Mouse (Mus musculus) kidney, adult 9 months (tissue): ENCODE results near the gene Alcam.

ENCODE experiments used
- DNase-seq: peaks from one replicate; pipeline ENCODE4 v3.0.0; 2022

Gene Alcam

GRCm38 (mm10) chr16:52453971-52454514, at the start of gene Alcam:
Gene Alcam, minus strand, starts transcription at chr16:52454074.
- peak; percentile 32 for DNase-seq

- no peak for DNase-seq
Observed at GRCm38 (mm10) chr16:52498757-52499335, 45.0 kb upstream of the Alcam start.

DNA sequence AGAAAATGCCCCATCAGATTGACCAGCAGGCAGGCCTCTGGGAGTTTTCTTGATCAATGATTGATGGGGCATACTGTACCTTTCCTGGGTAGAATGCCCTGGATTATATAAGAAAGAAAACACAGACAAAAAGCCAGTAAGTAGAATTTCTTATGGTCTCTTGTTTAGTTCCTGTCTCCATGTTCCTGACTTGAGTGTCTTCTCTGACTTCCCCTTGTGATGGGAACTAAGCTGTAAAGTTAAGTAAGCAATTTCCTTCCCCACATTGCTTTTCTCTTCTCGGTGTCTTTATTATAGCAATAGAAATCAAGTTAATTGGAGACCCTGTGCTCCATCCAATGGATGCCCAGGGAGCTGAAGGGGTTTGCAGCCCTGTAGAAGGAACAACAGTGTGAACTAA, 36.7 kb upstream of the Alcam start:
- no peak for DNase-seq

- no peak for DNase-seq
Observed at GRCm38 (mm10) chr16:52474235-52474634, 20.4 kb upstream of the Alcam start.

GRCm38 (mm10) chr16:52473089-52473488, 19.2 kb upstream of the Alcam start:
- no peak for DNase-seq

DNA sequence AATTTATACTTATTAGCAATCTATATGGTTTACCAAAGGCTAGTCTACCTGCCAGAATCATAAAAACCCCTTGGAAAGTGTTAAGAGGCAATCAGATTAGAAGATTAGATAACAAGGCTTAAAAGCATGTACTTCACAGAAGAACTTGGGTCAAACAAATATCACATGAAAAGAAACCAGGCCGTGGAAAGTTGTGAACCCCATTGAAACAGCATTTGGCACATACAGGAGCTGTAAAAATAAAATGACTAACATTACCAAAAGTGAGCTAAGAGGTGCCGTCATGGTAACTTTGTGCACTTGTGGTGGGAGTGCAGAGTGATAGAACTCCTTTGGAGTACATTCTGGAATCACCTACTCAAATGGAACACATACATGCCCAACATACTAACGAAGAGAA, 18.8 kb upstream of the Alcam start:
- DNase-seq, result no peak

GRCm38 (mm10) chr16:52472059-52472458, 18.2 kb upstream of the Alcam start:
- DNase-seq, result no peak

- DNase-seq, result no peak
Observed at GRCm38 (mm10) chr16:52470881-52471280, 17.0 kb upstream of the Alcam start.

DNA sequence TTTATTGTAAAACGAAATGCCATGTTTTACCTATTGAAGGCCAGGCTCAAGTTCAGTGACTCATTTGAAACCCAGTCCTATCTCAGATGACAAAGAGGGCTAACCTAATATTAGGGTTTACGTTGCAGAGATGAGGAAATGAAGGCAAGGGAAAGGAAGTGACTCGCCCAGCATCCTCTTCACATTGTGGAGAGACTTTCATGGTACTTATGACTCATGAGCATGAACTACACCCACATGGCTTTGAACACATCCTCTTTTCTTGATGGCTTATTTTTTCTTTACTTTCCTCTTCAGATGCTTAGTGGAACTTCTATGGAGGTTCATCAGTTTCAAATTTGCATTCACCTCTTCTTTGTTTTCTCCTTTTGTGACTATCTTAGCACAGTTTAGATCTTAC, 16.4 kb upstream of the Alcam start:
- no peak for DNase-seq

DNA sequence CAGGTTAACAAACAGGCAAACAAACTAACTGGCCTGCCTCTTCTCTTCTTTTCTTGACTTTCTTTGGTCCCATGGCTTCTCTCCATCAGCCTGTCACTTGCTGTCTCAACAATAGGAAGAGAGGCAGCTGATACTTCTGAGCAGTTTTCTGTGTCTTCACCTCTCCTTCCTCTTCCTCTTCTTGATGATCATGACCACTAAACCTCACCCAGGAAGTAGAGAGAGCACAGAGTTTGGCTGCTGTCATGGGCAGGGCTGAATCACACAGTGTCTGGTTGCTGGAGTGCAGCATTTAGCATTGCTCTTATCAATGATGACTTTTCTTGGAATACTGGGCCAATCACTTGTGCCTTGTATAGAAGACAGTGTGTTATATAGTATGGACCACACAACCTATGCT, 14.6 kb upstream of the Alcam start:
- DNase-seq, result no peak

DNA sequence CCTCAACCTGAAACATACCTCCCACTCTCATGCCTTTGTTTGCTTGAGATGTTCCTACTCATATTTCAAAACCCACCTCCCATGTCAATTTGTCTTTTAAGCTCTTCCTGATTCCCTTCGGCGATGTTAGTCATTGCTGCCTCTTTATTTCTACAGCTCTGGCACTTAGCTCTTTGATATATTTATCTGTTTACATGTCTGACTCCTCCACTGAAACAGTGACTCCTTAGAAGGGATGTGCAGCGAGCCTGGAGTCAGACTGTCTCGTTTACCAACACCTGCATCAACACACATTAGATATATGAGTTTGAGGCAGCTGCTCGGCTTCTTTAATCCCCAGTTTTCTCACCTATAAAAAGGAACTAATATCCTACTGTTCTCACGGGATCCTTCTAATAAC, 12.9 kb upstream of the Alcam start:
- DNase-seq, result no peak

- DNase-seq, result no peak
Observed at GRCm38 (mm10) chr16:52464597-52464996, 10.7 kb upstream of the Alcam start.

DNA sequence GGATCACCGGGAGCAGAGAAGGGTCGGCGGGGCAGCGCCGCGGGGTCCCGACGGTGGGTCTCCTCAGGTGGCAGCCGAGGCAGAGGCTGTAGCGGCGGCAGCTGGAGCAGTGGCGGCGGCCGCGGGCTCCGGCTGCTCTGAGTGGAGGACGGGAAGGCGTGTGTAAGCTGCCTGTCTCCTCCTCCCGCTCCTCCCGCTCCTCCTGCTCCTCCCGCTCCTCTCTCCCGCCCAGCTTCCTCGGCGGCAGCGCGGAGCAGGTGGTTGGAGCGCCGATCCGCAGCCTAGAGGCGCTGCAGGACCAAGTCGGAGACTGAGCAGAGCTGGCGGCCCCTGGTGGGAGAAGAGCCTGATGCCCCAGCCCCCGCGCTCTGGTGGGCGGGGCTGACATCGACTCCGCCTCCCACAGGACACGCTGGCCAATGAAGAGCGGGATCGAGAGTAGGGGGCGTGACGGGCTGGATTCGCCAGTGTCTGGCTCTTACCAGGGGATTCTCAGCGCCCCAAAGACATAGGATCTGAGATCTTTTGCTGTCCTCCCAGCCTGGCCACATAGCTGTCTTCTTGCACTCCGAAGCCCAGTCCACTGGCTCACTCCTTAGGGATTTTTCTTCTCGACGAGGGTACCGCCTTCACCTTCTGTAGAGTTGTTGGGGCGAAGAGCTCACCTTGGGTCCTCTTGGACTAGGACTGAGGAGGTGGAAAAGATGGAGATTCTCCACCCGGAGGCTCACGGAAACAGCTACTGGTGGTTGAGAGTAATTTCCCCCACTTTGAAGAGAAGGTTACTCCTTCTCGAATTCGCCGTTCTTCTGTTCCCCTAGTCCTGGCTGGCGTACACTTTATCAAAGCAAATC, 785 bp downstream of the Alcam start:
- peak; percentile 96 for DNase-seq

DNA sequence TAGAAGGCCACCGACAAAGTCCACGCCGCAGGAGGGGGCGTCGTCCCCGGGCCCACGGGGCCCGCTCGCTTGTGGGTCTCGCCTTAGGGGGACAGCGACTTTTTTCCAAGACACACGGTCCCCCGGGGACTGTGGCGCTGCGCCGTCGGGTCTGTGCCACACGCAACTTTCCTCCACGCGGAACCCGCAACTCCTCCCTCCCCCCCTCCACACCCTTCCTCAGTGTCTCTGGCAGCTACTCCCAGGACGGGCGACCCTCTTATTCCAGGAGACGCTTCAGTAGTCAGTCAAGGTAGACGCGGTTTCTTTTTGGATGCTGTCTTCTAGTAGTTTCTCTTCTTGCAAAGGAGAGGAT, 1.4 kb downstream of the Alcam start:
- DNase-seq, result no peak

DNA sequence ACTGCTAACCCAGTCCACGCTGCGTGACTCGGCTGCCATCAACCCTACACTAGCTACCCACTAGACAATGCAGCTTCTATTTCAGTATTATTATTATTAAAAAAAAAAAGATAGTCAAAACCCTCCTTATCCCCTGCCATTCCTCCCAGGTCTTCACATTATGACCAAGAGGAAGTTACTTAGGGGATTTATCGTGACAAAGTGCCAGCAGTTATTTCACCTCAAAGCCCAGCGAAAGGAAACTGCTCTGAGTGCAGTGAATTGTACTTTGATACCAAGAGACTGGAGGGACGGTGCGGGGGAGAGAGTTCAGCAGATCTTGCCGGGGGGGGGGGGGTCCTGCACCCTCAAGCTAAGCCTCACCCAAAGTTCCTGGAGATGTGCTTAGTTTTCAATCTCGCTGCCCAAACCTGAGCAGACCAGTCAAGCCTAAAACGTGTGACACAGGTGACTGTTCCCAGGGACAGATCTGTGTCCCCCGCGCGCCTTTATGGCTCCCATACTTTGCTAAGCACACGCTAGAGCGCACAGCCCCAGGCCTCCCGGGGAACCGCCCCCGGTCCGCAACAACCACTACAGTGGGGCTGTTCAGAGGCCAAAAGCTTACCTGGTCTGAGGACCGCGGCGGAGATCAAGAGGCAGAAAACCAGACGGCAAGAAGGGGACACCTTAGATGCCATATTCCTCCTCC, 1.9 kb downstream of the Alcam start:
- peak; percentile 15 for DNase-seq

GRCm38 (mm10) chr16:52451101-52451785, 2.6 kb downstream of the Alcam start:
- peak; percentile 11 for DNase-seq

- DNase-seq, result peak; percentile 23
Observed at GRCm38 (mm10) chr16:52450245-52451100, 3.4 kb downstream of the Alcam start.

DNA sequence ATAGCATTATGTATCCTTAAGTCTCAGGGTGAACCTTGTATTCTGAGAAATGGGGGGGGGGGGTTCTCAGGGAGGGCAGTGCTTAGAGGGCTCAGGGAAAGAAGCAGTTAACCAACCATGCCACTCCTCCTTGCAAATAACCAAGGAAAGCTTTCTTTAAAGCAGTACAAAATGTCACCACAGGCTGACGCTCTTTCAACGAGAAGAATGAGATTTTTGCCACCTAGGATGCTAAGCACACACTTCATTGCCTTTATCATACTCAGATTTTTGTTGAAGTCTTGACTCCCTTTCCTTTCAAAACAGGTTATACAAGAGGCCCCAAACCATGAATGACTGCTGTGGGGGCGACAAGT, 4.0 kb downstream of the Alcam start:
- no peak for DNase-seq

DNA sequence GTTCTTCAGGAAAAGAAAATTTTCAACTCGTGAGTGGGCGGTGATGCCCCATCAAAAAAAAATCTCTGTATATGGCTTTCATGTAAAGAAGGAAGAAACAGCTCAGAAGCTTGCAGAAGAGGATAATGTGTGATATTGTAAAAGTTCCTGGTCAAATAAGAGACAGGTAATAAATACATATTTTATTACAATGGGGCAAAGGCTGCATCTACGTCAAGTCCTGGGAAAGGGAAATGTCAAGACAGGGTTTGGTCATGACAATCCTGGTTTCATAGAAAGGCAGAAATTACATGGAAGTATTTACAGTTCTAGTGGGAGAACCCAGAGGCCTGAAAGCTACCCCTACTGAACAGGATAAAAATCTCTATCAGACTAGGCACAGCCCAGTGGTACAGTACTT, 7.9 kb downstream of the Alcam start:
- DNase-seq, result no peak

DNA sequence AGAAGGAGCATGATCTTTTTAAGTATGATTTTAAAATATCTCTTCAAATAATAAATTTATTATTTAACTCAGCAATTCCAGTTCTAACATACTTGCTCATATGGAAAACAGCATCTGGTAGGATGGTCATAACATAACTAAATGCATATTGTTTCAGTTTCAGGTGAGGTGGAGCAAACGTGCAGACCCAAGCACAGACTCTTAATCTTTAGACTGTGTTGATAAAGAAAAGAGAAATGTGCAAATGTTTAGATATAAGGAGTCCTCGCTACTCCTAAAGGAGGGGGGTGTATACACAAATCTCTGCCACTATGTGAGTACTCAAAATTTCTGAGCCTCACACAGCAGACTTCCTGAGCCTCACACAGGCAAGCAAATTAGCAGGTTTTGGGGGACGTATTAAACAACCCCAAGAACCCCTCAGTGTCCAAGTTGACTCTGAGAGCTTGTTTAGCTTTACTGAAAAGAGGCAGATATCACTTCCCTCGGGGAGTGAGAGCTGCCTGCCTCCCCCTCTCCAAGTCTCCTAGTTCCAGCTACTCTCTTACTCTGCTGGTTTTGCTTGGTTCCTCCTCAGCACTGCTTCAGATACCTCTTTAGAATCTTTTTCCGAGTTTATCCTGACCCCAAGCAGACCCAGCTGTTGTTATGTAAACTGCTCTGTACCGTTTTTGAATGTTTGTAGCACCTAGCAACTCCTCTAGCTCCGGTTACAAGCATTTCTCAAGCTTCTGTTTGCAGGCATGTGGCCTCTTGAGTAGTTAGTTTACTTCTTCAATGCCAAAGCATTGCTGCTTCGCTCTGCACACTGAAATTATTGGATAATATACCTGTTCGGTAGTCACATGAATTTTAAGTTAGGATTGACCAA, 10.0 kb downstream of the Alcam start:
- no peak for DNase-seq

- DNase-seq, result no peak
Observed at GRCm38 (mm10) chr16:52443055-52443454, 10.8 kb downstream of the Alcam start.
